Mouse (Mus musculus) right cerebral cortex, adult 18-20 months (tissue): ENCODE data around the gene Slc6a3.

ENCODE experiments used
- DNase-seq: peaks from one replicate; pipeline ENCODE4 v3.0.0; 2022; ENCODE audit warnings: mixed read lengths

The Slc6a3 gene

GRCm38 (mm10) chr13:73592546-73592945 is 56.0 kb downstream of the Slc6a3 start:
- no peak for DNase-seq

DNA sequence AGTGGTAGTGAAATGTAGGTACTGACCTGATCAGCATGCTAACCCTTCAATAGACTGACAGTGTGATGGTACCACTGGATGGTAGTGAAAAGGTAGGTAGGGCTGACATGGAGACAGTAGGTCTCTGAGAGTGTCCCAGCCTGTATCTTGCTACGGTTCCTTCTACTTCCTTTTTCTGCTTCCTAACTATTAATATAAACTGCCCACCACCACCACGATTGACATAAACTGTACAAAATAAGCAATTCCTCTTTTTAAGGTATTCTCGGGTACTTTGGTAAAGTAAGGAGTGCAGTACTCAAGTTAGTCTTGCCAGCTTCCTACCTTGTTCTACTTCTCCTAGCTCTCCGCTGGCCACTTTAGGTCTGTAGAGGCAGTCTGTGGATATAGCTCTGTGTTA is 59.7 kb downstream of the Slc6a3 start:
- DNase-seq: no peak

DNA sequence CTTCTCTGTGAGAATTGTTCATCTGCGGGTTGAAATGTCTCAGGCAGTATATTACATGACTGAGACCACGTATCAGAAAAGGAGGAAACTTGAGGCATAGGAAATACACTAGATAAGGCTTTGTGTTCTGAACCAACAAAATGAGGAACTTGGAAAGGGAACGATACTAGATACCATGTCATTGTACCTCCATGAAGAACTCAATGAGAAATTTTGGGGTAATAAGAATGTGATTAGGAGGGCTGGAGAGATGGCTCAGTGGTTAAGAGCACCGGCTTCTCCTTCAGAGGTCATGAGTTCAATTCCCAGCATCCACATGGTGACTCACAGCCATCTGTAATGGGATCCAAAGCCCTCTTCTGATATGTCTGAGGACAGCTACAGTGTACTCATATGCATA is 63.7 kb downstream of the Slc6a3 start:
- DNase-seq: no peak

DNA sequence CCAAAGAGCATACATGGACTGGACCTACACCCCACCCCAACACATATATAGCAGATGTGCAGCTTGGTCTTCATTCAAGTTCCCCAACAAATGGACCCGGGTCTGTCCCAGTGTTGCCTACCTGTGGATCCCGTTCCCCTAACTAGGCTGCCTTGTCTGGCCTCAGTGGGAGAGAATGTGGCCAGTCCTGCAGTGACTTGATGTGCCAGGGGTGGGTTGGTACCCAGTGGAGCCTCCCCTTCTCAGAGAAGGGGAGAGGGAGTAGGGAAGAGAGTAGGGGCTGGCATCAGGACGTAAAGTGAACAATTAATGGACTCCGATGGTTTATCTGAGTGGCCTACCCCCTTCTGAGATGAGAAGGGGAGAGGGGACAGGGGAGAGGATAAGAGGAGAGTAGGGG is 66.5 kb downstream of the Slc6a3 start:
- DNase-seq: no peak

- DNase-seq: peak; percentile 99
These were observed 67.1 kb downstream of the Slc6a3 start, which contains the start of gene Clptm1l for GRCm38 (mm10) chr13:73603522-73604155. TSS of gene Clptm1l (plus strand) at chr13:73604006.

DNA sequence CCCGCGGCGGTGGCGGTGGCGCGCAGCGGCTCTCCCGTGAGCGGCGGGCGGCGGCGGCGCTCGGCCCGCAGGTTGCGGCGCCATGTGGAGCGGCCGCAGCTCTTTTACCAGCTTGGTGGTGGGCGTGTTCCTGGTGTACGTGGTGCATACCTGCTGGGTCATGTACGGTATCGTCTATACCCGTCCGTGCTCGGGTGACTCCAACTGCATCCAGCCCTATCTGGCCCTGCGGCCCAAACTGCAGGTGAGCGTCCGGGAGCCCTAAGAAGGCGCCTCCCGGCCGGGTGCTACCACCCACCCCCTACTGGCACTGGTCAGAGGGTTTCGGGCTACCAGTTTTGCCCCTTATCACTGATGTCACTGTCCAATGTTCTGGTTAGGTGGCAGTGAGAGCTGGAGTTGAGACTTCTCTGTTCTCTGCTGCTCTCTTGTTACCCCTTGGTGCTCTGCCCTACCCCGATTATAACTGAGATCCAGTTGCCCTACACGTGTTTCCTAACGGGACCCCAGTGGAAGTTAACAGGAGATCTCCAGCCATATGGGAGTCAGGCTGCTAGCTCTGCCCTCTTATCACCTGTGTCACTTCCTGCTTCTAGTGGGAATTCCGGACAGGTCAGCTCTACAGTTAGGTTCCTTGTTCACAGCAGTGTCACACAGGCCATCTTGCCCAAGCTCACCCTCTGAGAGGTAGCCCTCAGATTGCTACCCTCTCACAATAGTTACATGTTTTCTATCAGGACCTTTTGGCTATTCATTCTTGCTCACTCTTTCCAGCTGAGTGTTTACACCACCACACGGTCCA is 67.8 kb downstream of the Slc6a3 start:
- DNase-seq: no peak

DNA sequence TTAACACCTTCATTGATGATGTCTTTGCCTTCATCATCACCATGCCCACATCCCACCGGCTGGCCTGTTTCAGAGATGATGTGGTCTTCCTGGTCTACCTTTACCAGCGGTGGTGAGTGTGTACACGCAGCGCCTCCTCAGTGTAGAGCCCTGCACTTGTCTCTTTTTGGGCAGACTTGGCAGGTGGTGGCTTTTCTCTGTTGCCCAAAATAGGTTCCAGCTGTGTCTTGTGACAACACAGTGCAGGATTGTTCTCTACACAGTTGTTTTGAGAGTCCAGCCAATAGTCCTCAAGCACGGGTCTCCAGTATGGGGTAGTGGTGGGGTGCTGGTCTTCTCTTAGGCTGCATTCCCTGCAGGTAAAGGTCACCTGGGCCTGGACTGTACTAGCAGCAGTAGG is 81.9 kb downstream of the Slc6a3 start:
- no peak for DNase-seq

DNA sequence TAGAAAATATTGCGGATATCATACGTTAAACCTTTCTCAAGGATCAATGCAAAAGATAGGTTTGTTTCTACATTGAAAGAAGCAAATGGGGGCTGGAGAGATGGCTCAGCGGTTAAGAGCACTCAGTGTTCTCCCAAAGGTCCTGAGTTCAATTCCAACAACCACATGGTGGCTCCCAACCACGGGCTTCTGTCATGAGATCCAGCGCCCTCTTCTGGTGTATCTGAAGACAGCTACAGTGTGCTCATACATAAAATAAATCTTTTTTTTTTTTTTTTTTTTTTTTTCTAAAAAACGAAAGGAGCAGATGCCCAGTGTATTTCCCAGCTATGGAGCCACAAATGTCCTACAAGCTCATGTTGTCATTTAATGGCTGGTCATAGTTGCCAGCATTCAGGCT is 84.1 kb downstream of the Slc6a3 start:
- no peak for DNase-seq

- DNase-seq: no peak
These were observed 89.8 kb downstream of the Slc6a3 start for GRCm38 (mm10) chr13:73626410-73626744.

GRCm38 (mm10) chr13:73626745-73627549 is 90.4 kb downstream of the Slc6a3 start, which contains the start of gene Tert:
TSS of gene Tert (plus strand) at chr13:73626911.
- DNase-seq: peak; percentile 20
